Mouse (Mus musculus) E14TG2a.4 (cell line): ENCODE measurements at regions not wholly inside any gene's neighbourhood (a gene's known extent, or its start where the extent isn't known, plus 50 kb on each side); places are given as distances from the start of the nearest gene placed in this dataset.

ENCODE experiments used
- CTCF ChIP-seq: conservative IDR thresholded peaks from 2 replicates; pipeline ENCODE4 v1.5.1; 2014; ENCODE audit warnings: low read length
- NANOG ChIP-seq: IDR thresholded peaks from 2 replicates; pipeline ENCODE4 v1.6.1; 2014; ENCODE audit warnings: borderline replicate concordance, low read length, mixed read lengths

GRCm38 (mm10) chr3:7713741-7714140 lies 1093.5 kb upstream of the 1700008P02Rik start:
- TF ChIP-seq CTCF (no peak), NANOG (no peak)
